Mouse (Mus musculus) bone marrow, adult 2 months (tissue): Measurements from ENCODE around the gene Kcnh1.

ENCODE experiments used
- CTCF ChIP-seq: fragments of 200-500 bp; IDR thresholded peaks from 2 replicates; pipeline ENCODE4 v1.5.1; 2011; ENCODE audit warnings: low read length, control low read depth; ENCODE audit not compliant: control insufficient read depth, insufficient read depth
- POLR2A ChIP-seq: fragments of 200-500 bp; IDR thresholded peaks from 2 replicates; pipeline ENCODE4 v1.6.1; 2011; ENCODE audit warnings: low read depth, mild to moderate bottlenecking, control low read depth, low read length, borderline replicate concordance; ENCODE audit not compliant: control insufficient read depth

- no peak for TF ChIP-seq CTCF
- no peak for TF ChIP-seq POLR2A
Observed at GRCm38 (mm10) chr1:192544901-192545300, 354.3 kb downstream of the Kcnh1 start.
